22 mouse cellular contexts compared by ENCODE assay signal in genomic region chr6:97509434-97509833, GRCm38 (mm10).
A peak's percentile ranks its signal among the peaks of the same experiment; 100 is the strongest.
DNase-seq lines count a peak whose midpoint lies in the region; ATAC-seq and TF ChIP-seq lines count a peak whose summit lies in the region.
"Had no signal": no experiment of that assay in that cellular context is flagged by ENCODE, and none has a peak within 500 bp of the region (broad histone marks: within the 10 kb centered on the region; RNA-seq: fewer than 3 reads in every experiment).

No protein-coding gene starts in this region.

- DNase-seq in heart, adult 8-10 months (ENCODE audit: low spot score), result peak; percentile 54
- no peak for DNase-seq in heart, postnatal 14 days
- DNase-seq in liver, adult 2 months (ENCODE audit: extremely low read depth, low read depth, low spot score), result peak; percentile 35
- DNase-seq in liver, embryonic 11.5 days (ENCODE audit: low spot score), result no peak
- DNase-seq in kidney, postnatal 14 days, result peak; percentile 53
- DNase-seq in spleen, adult 18-20 months, result no peak
- DNase-seq: cerebellum, adult 9-10 months; gastrocnemius, postnatal 10 days; layer of hippocampus, adult 9-11 months; right cerebral cortex, postnatal 14 days had no signal

- H3K36me3 ChIP-seq in liver, adult 2 months (ENCODE audit: control insufficient read depth, insufficient read depth, low read length), result no peaks in the 10 kb centered on the region
- no peaks in the 10 kb centered on the region for H3K36me3 ChIP-seq in liver, embryonic 11.5 days (ENCODE audit: control insufficient read depth, insufficient read depth, low read length)
- H3K36me3 ChIP-seq in small intestine, adult 2 months (ENCODE audit: control insufficient read depth, insufficient read depth, low read length), result no peaks in the 10 kb centered on the region
- H3K36me3 ChIP-seq: embryonic facial prominence, embryonic 12.5 days; limb, embryonic 10.5 days; liver, embryonic 12.5 days; lung, embryonic 15.5 days; midbrain, embryonic 15.5 days had no signal

- intact Hi-C loops in heart, postnatal 14 days (cut with DNase I), result loop anchor here (5.0 kb wide), 1 partner anchor 52 kb away; no protein-coding TSS in a partner anchor

- H3K27me3 ChIP-seq in liver, adult 2 months (ENCODE audit: control insufficient read depth, insufficient read depth, low read length), result no peaks in the 10 kb centered on the region
- no peaks in the 10 kb centered on the region for H3K27me3 ChIP-seq in liver, embryonic 11.5 days (replicated peaks; ENCODE audit: control insufficient read depth, insufficient read depth, low read length)
- H3K27me3 ChIP-seq in small intestine, adult 2 months (ENCODE audit: control insufficient read depth, insufficient read depth, low read length), result no peaks in the 10 kb centered on the region
- H3K27me3 ChIP-seq: embryonic facial prominence, embryonic 12.5 days; forebrain, embryonic 13.5 days; liver, embryonic 12.5 days; lung, embryonic 15.5 days; midbrain, embryonic 15.5 days had no signal

- peaks cover 8% of the 10 kb centered on the region for H3K4me1 ChIP-seq in liver, adult 2 months (ENCODE audit: control insufficient read depth, insufficient read depth, low read length)
- no peaks in the 10 kb centered on the region for H3K4me1 ChIP-seq in liver, embryonic 11.5 days (replicated peaks; ENCODE audit: control insufficient read depth, insufficient read depth, low read length)
- H3K4me1 ChIP-seq in small intestine, adult 2 months (ENCODE audit: control insufficient read depth, insufficient read depth, insufficient read length, low read length), result peaks cover 5% of the 10 kb centered on the region; the same call in 1 of the 2 replicates
- H3K4me1 ChIP-seq: embryonic facial prominence, embryonic 12.5 days; liver, embryonic 12.5 days had no signal

- H3K79me2 ChIP-seq in liver, adult 2 months (ENCODE audit: control insufficient read depth, insufficient read depth, low read length), result no peaks in the 10 kb centered on the region

- no peak for TF ChIP-seq POLR2A in liver, adult 2 months (IDR thresholded peaks at IDR 0.05; ENCODE audit: extremely low read depth, insufficient read depth, low read length)
- no peak for TF ChIP-seq POLR2A in small intestine, adult 2 months (IDR thresholded peaks at IDR 0.05; ENCODE audit: low read depth, low read length)

- peak overlapping the region; percentile 43 for H3K9ac ChIP-seq in liver, adult 2 months (ENCODE audit: low read depth, low read length)
- H3K9ac ChIP-seq in liver, embryonic 11.5 days (ENCODE audit: low read depth, low read length), result no peak overlapping the region
- H3K9ac ChIP-seq: embryonic facial prominence, embryonic 12.5 days; forebrain, embryonic 13.5 days; liver, embryonic 12.5 days; lung, embryonic 15.5 days; midbrain, embryonic 15.5 days had no signal

- ATAC-seq in liver, embryonic 11.5 days (replicated peaks; ENCODE audit: low FRiP score), result no peak
- ATAC-seq: forebrain, embryonic 13.5 days; liver, embryonic 12.5 days; midbrain, embryonic 15.5 days had no signal

- H3K9me3 ChIP-seq in liver, embryonic 11.5 days (ENCODE audit: control insufficient read depth, low read length), result no peaks in the 10 kb centered on the region
- H3K9me3 ChIP-seq: embryonic facial prominence, embryonic 12.5 days; forebrain, embryonic 13.5 days; limb, embryonic 10.5 days; liver, embryonic 12.5 days; lung, embryonic 15.5 days; midbrain, embryonic 15.5 days had no signal

- peak overlapping the region; percentile 75 for H3K27ac ChIP-seq in liver, adult 2 months (replicated peaks; ENCODE audit: insufficient read depth, low read depth, low read length)
- H3K27ac ChIP-seq in liver, embryonic 11.5 days (ENCODE audit: low read depth, low read length), result no peak overlapping the region
- peak overlapping the region; percentile 60 for H3K27ac ChIP-seq in small intestine, adult 2 months (ENCODE audit: insufficient read depth, low read depth, low read length)
- H3K27ac ChIP-seq: embryonic facial prominence, embryonic 12.5 days; forebrain, embryonic 13.5 days; kidney, postnatal 0 days; left cerebral cortex, adult 2 months; limb, embryonic 10.5 days; liver, embryonic 12.5 days; midbrain, embryonic 15.5 days; stomach, postnatal 0 days had no signal

- no peak overlapping the region for H3K4me2 ChIP-seq in liver, embryonic 11.5 days
- H3K4me2 ChIP-seq: embryonic facial prominence, embryonic 12.5 days; forebrain, embryonic 13.5 days; liver, embryonic 12.5 days; lung, embryonic 15.5 days; midbrain, embryonic 15.5 days had no signal

- WGBS in liver, adult 2 months, result 74% methylated on average over 10 of the region's 10 CpGs
- WGBS in liver, embryonic 11.5 days, result 84% methylated on average over 10 of the region's 10 CpGs
- 78% methylated on average over 10 of the region's 10 CpGs for WGBS in small intestine, adult 2 months

- TF ChIP-seq CTCF in liver, adult 2 months (IDR thresholded peaks at IDR 0.05; ENCODE audit: low read depth, low read length), result no peak
- no peak for TF ChIP-seq CTCF in small intestine, adult 2 months (IDR thresholded peaks at IDR 0.05; ENCODE audit: extremely low read depth, insufficient read length, insufficient replicate concordance, low read depth, low read length)

- H3K4me3 ChIP-seq in liver, adult 2 months (ENCODE audit: insufficient read depth, low read depth, low read length), result peak overlapping the region; percentile 50
- H3K4me3 ChIP-seq in liver, embryonic 11.5 days (ENCODE audit: low read depth, low read length), result no peak overlapping the region
- peak overlapping the region; percentile 13; the same call in 1 of the 2 replicates for H3K4me3 ChIP-seq in small intestine, adult 2 months (ENCODE audit: low read depth, low read length)
- H3K4me3 ChIP-seq: embryonic facial prominence, embryonic 12.5 days; erythroblast, embryonic 14.5 days; forebrain, embryonic 13.5 days; left cerebral cortex, adult 2 months; limb, embryonic 10.5 days; liver, embryonic 12.5 days; lung, embryonic 15.5 days; midbrain, embryonic 15.5 days; myocyte had no signal

Comparison
In these comparisons a context has a peak if more than half of its experiments do, and no peak if none do; other contexts are left out.
1. DNase-seq: peak in heart, adult 8-10 months (single experiment), liver, adult 2 months (single experiment) and kidney, postnatal 14 days (single experiment); none in heart, postnatal 14 days (0 of 2), liver, embryonic 11.5 days (single experiment) and spleen, adult 18-20 months (0 of 2).